Mouse (Mus musculus) lung, adult 2 months (tissue): Measurements from ENCODE around the gene Dhx37. TPM values are rescaled to one million over a fixed set of nuclear protein-coding genes. Genes with fewer than 3 reads are reported as not detected.
A peak's percentile ranks its signal among the peaks of the same experiment; 100 is the strongest.

ENCODE experiments used
- DNase-seq: peaks from one replicate; pipeline ENCODE4 v3.0.0; 2022
- H3K4me1 ChIP-seq: fragments of 200-500 bp; 2 replicates; pipeline ENCODE4 v1.6.1; 2011; ENCODE audit warnings: low read length; ENCODE audit not compliant: control insufficient read depth, insufficient read depth
- H3K4me3 ChIP-seq: fragments of 200-500 bp; replicated peaks from 2 replicates; pipeline ENCODE3; 2011; ENCODE audit warnings: low read depth, mild to moderate bottlenecking, control low read depth, low read length; ENCODE audit errors: extremely low read depth
- CTCF ChIP-seq: fragments of 200-500 bp; IDR thresholded peaks from 2 replicates; pipeline ENCODE4 v1.5.1; 2011; ENCODE audit warnings: mild to moderate bottlenecking, low read length, control low read depth; ENCODE audit not compliant: insufficient read depth
- POLR2A ChIP-seq: fragments of 200-500 bp; IDR thresholded peaks from 2 replicates; pipeline ENCODE4 v1.6.1; 2011; ENCODE audit warnings: low read depth, mild to moderate bottlenecking, control low read depth, low read length, borderline replicate concordance; ENCODE audit errors: extremely low read depth
- WGBS: fragments of 180-500 bp; shearing (Covaris S2); methylation state at CpG from one replicate; pipeline ENCODE4 v1.1.7; 2018; 5-methylcytosine and 5-hydroxymethylcytosine counted together
- polyA plus RNA-seq: library from polyadenylated mRNA; depleted of rRNA; stranded (reverse); fragments of >200 nt; gene quantifications from 2 replicates; pipeline ENCODE4 v1.2.3, GENCODE M21; 2012

Gene Dhx37
- polyA plus RNA-seq, 1 experiment = 13.4 TPM

GRCm38 (mm10) chr5:125411972-125412530 lies 21.9 kb downstream of the Dhx37 start:
- no peak overlapping the region for H3K4me3 ChIP-seq
- WGBS = 67% methylated on average over 5 of the region's 5 CpGs
- no peaks in the 10 kb centered on the region for H3K4me1 ChIP-seq
- DNase-seq = peak; percentile 51
- TF ChIP-seq POLR2A (no peak), CTCF (peak; percentile 19; the same call in 1 of the 2 replicates)

GRCm38 (mm10) chr5:125409348-125410090 lies 24.4 kb downstream of the Dhx37 start:
- no peak for DNase-seq
- no peaks in the 10 kb centered on the region for H3K4me1 ChIP-seq
- TF ChIP-seq POLR2A = no peak
- no peak for TF ChIP-seq CTCF
- peak overlapping the region; percentile 26 for H3K4me3 ChIP-seq
- 30% methylated on average over 20 of the region's 20 CpGs for WGBS

GRCm38 (mm10) chr5:125408842-125409241 lies 25.1 kb downstream of the Dhx37 start:
- DNase-seq = peak; percentile 66
- H3K4me3 ChIP-seq = no peak overlapping the region
- TF ChIP-seq CTCF (no peak), POLR2A (no peak)
- no peaks in the 10 kb centered on the region for H3K4me1 ChIP-seq
- 6% methylated on average over 13 of the region's 13 CpGs for WGBS

- 75% methylated on average over 14 of the region's 14 CpGs for WGBS
- no peak for DNase-seq
- no peaks in the 10 kb centered on the region for H3K4me1 ChIP-seq
- H3K4me3 ChIP-seq = no peak overlapping the region
- TF ChIP-seq POLR2A = no peak
- TF ChIP-seq CTCF = no peak
Measured at GRCm38 (mm10) chr5:125407910-125408575, 25.9 kb downstream of the Dhx37 start.

- Histone ChIP-seq H3K4me1 (no peaks in the 10 kb centered on the region), H3K4me3 (no peak overlapping the region)
- DNase-seq = no peak
- TF ChIP-seq POLR2A (no peak), CTCF (no peak)
- WGBS = 58% methylated on average over 13 of the region's 13 CpGs
Measured at GRCm38 (mm10) chr5:125407020-125407830, 26.7 kb downstream of the Dhx37 start.

GRCm38 (mm10) chr5:125406322-125407016 lies 27.5 kb downstream of the Dhx37 start:
- H3K4me3 ChIP-seq = peak overlapping the region; percentile 57
- TF ChIP-seq POLR2A = peak; percentile 66; the same call in 1 of the 2 replicates
- no peak for TF ChIP-seq CTCF
- H3K4me1 ChIP-seq = no peaks in the 10 kb centered on the region
- WGBS = 5% methylated on average over 20 of the region's 20 CpGs
- peak; percentile 85 for DNase-seq

GRCm38 (mm10) chr5:125405546-125406248 lies 28.2 kb downstream of the Dhx37 start:
- under 1% methylated on average over 31 of the region's 31 CpGs for WGBS
- DNase-seq = peak; percentile 84
- TF ChIP-seq CTCF (no peak), POLR2A (no peak)
- peak overlapping the region; percentile 57 for H3K4me3 ChIP-seq
- no peaks in the 10 kb centered on the region for H3K4me1 ChIP-seq

- Histone ChIP-seq H3K4me3 (peak overlapping the region; percentile 57), H3K4me1 (no peaks in the 10 kb centered on the region)
- WGBS = under 1% methylated on average over 28 of the region's 28 CpGs
- TF ChIP-seq POLR2A (peak; percentile 23; the same call in 1 of the 2 replicates), CTCF (no peak)
- DNase-seq = peak; percentile 70
Measured at GRCm38 (mm10) chr5:125404903-125405545, 28.9 kb downstream of the Dhx37 start.
